Mouse (Mus musculus): ENCODE results near the gene Ikzf3. TPM values are rescaled to one million over a fixed set of nuclear protein-coding genes. Genes with fewer than 3 reads are reported as not detected.

Gene Ikzf3
- polyA plus RNA-seq, 1 experiment from 2014 or later: not detected

GRCm38 (mm10) chr11:98443688-98444087 lies 102.1 kb downstream of the Ikzf3 start:
- no peak for DNase-seq (ENCODE audit: low spot score)
- WGBS: 89% methylated on average over 1 of the region's 1 CpGs
- no peaks in the 10 kb centered on the region for H3K9me3 ChIP-seq (replicated peaks)

GRCm38 (mm10) chr11:98438331-98439158 lies 107.3 kb downstream of the Ikzf3 start, which contains the start of gene Mien1:
TSS of gene Mien1 (minus strand) at chr11:98438991.
- peak; percentile 100 for DNase-seq (ENCODE audit: low spot score)
- 3% methylated on average over 43 of the region's 43 CpGs for WGBS
- H3K9me3 ChIP-seq (replicated peaks): no peaks in the 10 kb centered on the region

More at GRCm38 (mm10) chr11:98443688-98444087, 102.1 kb downstream of the Ikzf3 start:
- peaks cover 34% of the 10 kb centered on the region for H3K4me1 ChIP-seq
- H3K27me3 ChIP-seq (ENCODE audit: low read depth, poor library complexity, severe bottlenecking): peaks cover 38% of the 10 kb centered on the region
- no peaks in the 10 kb centered on the region for H3K36me3 ChIP-seq
- no peak overlapping the region for H3K4me3 ChIP-seq
- no peak overlapping the region for H3K27ac ChIP-seq

GRCm38 (mm10) chr11:98437441-98437840 lies 108.4 kb downstream of the Ikzf3 start:
- no peaks in the 10 kb centered on the region for H3K9me3 ChIP-seq (replicated peaks)
- peaks cover 49% of the 10 kb centered on the region for H3K36me3 ChIP-seq
- no peak overlapping the region for H3K27ac ChIP-seq
- peaks cover 12% of the 10 kb centered on the region for H3K4me1 ChIP-seq
- 83% methylated on average over 6 of the region's 6 CpGs for WGBS
- no peak for DNase-seq (ENCODE audit: low spot score)
- H3K27me3 ChIP-seq (ENCODE audit: low read depth, poor library complexity, severe bottlenecking): no peaks in the 10 kb centered on the region
- H3K4me3 ChIP-seq: no peak overlapping the region

More at GRCm38 (mm10) chr11:98438331-98439158, 107.3 kb downstream of the Ikzf3 start, which contains the start of gene Mien1:
- peaks cover 39% of the 10 kb centered on the region for H3K36me3 ChIP-seq
- H3K27ac ChIP-seq: peak within 1 kb of the TSS; percentile 80
- H3K4me1 ChIP-seq: peaks cover 8% of the 10 kb centered on the region
- H3K4me3 ChIP-seq: peak within 1 kb of the TSS; percentile 71
- no peaks in the 10 kb centered on the region for H3K27me3 ChIP-seq (ENCODE audit: low read depth, poor library complexity, severe bottlenecking)

GRCm38 (mm10) chr11:98435723-98436122 lies 110.1 kb downstream of the Ikzf3 start:
- 94% methylated on average over 9 of the region's 9 CpGs for WGBS
- Histone ChIP-seq H3K4me1 (peaks cover 12% of the 10 kb centered on the region), H3K27ac (no peak overlapping the region), H3K4me3 (no peak overlapping the region), H3K27me3 (ENCODE audit: low read depth, poor library complexity, severe bottlenecking) (no peaks in the 10 kb centered on the region), H3K36me3 (peaks cover 66% of the 10 kb centered on the region), H3K9me3 (replicated peaks) (no peaks in the 10 kb centered on the region)
- no peak for DNase-seq (ENCODE audit: low spot score)

GRCm38 (mm10) chr11:98431743-98432502 lies 113.9 kb downstream of the Ikzf3 start:
- 88% methylated on average over 9 of the region's 9 CpGs for WGBS
- H3K27ac ChIP-seq: no peak overlapping the region
- DNase-seq (ENCODE audit: low spot score): no peak
- H3K36me3 ChIP-seq: peaks cover 99% of the 10 kb centered on the region
- H3K9me3 ChIP-seq (replicated peaks): no peaks in the 10 kb centered on the region
- H3K4me3 ChIP-seq: no peak overlapping the region
- 0 out of 2 replicates have a peak, but pooled peaks cover 4% of the 10 kb centered on the region for H3K4me1 ChIP-seq
- H3K27me3 ChIP-seq (ENCODE audit: low read depth, poor library complexity, severe bottlenecking): no peaks in the 10 kb centered on the region

GRCm38 (mm10) chr11:98428436-98428835 lies 117.4 kb downstream of the Ikzf3 start:
- 90% methylated on average over 5 of the region's 5 CpGs for WGBS
- peaks cover 95% of the 10 kb centered on the region for H3K36me3 ChIP-seq

GRCm38 (mm10) chr11:98426592-98426991 lies 119.2 kb downstream of the Ikzf3 start:
- peaks cover 96% of the 10 kb centered on the region for H3K36me3 ChIP-seq
- H3K4me3 ChIP-seq: no peak overlapping the region
- H3K27me3 ChIP-seq (ENCODE audit: low read depth, poor library complexity, severe bottlenecking): no peaks in the 10 kb centered on the region
- H3K27ac ChIP-seq: no peak overlapping the region
- H3K9me3 ChIP-seq (replicated peaks): no peaks in the 10 kb centered on the region
- 93% methylated on average over 7 of the region's 7 CpGs for WGBS
- H3K4me1 ChIP-seq: no peaks in the 10 kb centered on the region
- no peak for DNase-seq (ENCODE audit: low spot score)

More at GRCm38 (mm10) chr11:98428436-98428835, 117.4 kb downstream of the Ikzf3 start:
- no peak overlapping the region for H3K4me3 ChIP-seq
- H3K9me3 ChIP-seq (replicated peaks): no peaks in the 10 kb centered on the region
- no peaks in the 10 kb centered on the region for H3K27me3 ChIP-seq (ENCODE audit: low read depth, poor library complexity, severe bottlenecking)
- H3K4me1 ChIP-seq: 0 out of 2 replicates have a peak, but pooled peaks cover 4% of the 10 kb centered on the region
- H3K27ac ChIP-seq: no peak overlapping the region
- no peak for DNase-seq (ENCODE audit: low spot score)

- Histone ChIP-seq H3K4me3 (no peak overlapping the region), H3K36me3 (peaks cover 51% of the 10 kb centered on the region), H3K27ac (no peak overlapping the region), H3K9me3 (replicated peaks) (no peaks in the 10 kb centered on the region), H3K27me3 (ENCODE audit: low read depth, poor library complexity, severe bottlenecking) (peaks cover 10% of the 10 kb centered on the region; the same call in 1 of the 2 replicates), H3K4me1 (peaks cover 19% of the 10 kb centered on the region)
- 83% methylated on average over 10 of the region's 10 CpGs for WGBS
- DNase-seq (ENCODE audit: low spot score): no peak
Observed at GRCm38 (mm10) chr11:98418939-98419547, 126.8 kb downstream of the Ikzf3 start.

GRCm38 (mm10) chr11:98418273-98418672 lies 127.6 kb downstream of the Ikzf3 start:
- Histone ChIP-seq H3K36me3 (peaks cover 43% of the 10 kb centered on the region), H3K27ac (no peak overlapping the region), H3K9me3 (replicated peaks) (no peaks in the 10 kb centered on the region), H3K27me3 (ENCODE audit: low read depth, poor library complexity, severe bottlenecking) (peaks cover 10% of the 10 kb centered on the region; the same call in 1 of the 2 replicates), H3K4me1 (peaks cover 26% of the 10 kb centered on the region), H3K4me3 (no peak overlapping the region)
- DNase-seq (ENCODE audit: low spot score): no peak
- WGBS: 71% methylated on average over 6 of the region's 6 CpGs

GRCm38 (mm10) chr11:98417074-98417473 lies 128.8 kb downstream of the Ikzf3 start:
- Histone ChIP-seq H3K9me3 (replicated peaks) (no peaks in the 10 kb centered on the region), H3K4me1 (peaks cover 37% of the 10 kb centered on the region), H3K27me3 (ENCODE audit: low read depth, poor library complexity, severe bottlenecking) (peaks cover 10% of the 10 kb centered on the region; the same call in 1 of the 2 replicates), H3K36me3 (peaks cover 31% of the 10 kb centered on the region), H3K4me3 (no peak overlapping the region), H3K27ac (no peak overlapping the region)
- no peak for DNase-seq (ENCODE audit: low spot score)
- 75% methylated on average over 1 of the region's 1 CpGs for WGBS
